Mouse (Mus musculus) lung, embryonic 16.5 days (tissue): ENCODE data around the gene Sema3f. TPM values are rescaled to one million over a fixed set of nuclear protein-coding genes. Genes with fewer than 3 reads are reported as not detected.

Experiments used
- ATAC-seq: fragments of 200-750 bp; cut with Nextera tagmentation; 2 replicates; pipeline ENCODE4 v1.8.0; 2017; ENCODE audit warnings: low read depth, mild to moderate bottlenecking, moderate library complexity
- H3K27ac ChIP-seq: fragments of 300-500 bp; sonication (generic); 2 replicates; pipeline ENCODE4 v1.5.1; 2014; ENCODE audit warnings: mild to moderate bottlenecking, control low read depth, low read length
- H3K27me3 ChIP-seq: fragments of 300-500 bp; sonication (generic); 2 replicates; pipeline ENCODE4 v1.6.1; 2014; ENCODE audit warnings: low read depth, low read length, mixed read lengths; ENCODE audit not compliant: control insufficient read depth, insufficient read depth
- H3K36me3 ChIP-seq: fragments of 300-500 bp; sonication (generic); 2 replicates; pipeline ENCODE4 v1.6.1; 2014; ENCODE audit warnings: low read length; ENCODE audit not compliant: control insufficient read depth, insufficient read depth
- H3K4me1 ChIP-seq: fragments of 300-500 bp; sonication (generic); replicated peaks from 2 replicates; pipeline ENCODE4 v1.6.1; 2014; ENCODE audit warnings: low read length, mixed read lengths; ENCODE audit not compliant: control insufficient read depth, insufficient read depth
- H3K4me2 ChIP-seq: fragments of 300-500 bp; sonication (generic); 2 replicates; pipeline ENCODE4 v1.6.1; 2014; ENCODE audit warnings: low read depth, low read length, control low read depth
- H3K4me3 ChIP-seq: fragments of 300-500 bp; sonication (generic); 2 replicates; pipeline ENCODE4 v1.5.1; 2014; ENCODE audit warnings: mild to moderate bottlenecking, low read length, control low read depth
- H3K9ac ChIP-seq: fragments of 300-500 bp; sonication (generic); 2 replicates; pipeline ENCODE4 v1.6.1; 2014; ENCODE audit warnings: low read length, control low read depth
- H3K9me3 ChIP-seq: fragments of 300-500 bp; sonication (generic); 2 replicates; pipeline ENCODE4 v1.6.1; 2016; ENCODE audit warnings: low read length; ENCODE audit not compliant: control insufficient read depth
- WGBS: fragments of 180-500 bp; shearing (Covaris S2); extraction: QIAGEN DNeasy Blood & Tissue Kit; methylation state at CpG from one replicate; pipeline ENCODE4 v1.1.7; 2014; 5-methylcytosine and 5-hydroxymethylcytosine counted together
- polyA plus RNA-seq: library from polyadenylated mRNA; unstranded; fragments of >200 nt; fragmentation: Nextera tagmentation; extraction: Ambion mirVana; gene quantifications from 2 replicates; pipeline ENCODE4 v1.2.1, GENCODE M21; 2015

Sema3f gene
- polyA plus RNA-seq: 10.4 and 11.8 TPM in 2 replicates

GRCm38 (mm10) chr9:107709697-107710483 lies at the start of gene Sema3f:
Gene Sema3f, minus strand, starts transcription at chr9:107710475.
- H3K27me3 ChIP-seq: no peaks in the 10 kb centered on the region; the same call in 1 of the 2 replicates
- peaks cover 55% of the 10 kb centered on the region for H3K4me1 ChIP-seq
- H3K9me3 ChIP-seq: no peaks in the 10 kb centered on the region
- peak within 1 kb of the TSS; percentile 87 for H3K9ac ChIP-seq
- WGBS: 2% methylated on average over 60 of the region's 86 CpGs
- H3K4me2 ChIP-seq: peak within 1 kb of the TSS; percentile 93
- peak within 1 kb of the TSS; percentile 91 for H3K27ac ChIP-seq
- ATAC-seq: peak; percentile 83
- peak within 1 kb of the TSS; percentile 69 for H3K4me3 ChIP-seq
- H3K36me3 ChIP-seq: no peaks in the 10 kb centered on the region

DNA sequence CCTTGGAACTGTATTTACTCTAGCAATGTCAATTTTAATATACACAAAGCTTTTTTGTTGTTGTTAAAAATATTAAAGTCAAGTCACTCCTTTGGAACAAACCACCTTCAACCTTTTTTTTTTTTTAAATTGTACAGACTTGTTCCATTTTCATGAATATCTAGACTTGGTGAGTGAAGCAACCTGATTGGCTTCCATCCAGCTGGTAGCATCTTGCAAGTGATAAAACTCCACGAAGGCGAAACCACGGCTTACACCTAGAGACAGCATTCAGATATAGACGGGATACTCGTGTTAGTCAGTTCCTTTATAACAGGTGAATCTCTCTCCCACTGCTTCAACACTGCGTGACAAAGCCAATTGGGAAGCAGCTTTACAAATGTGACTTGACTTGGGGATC lies 49.3 kb upstream of the Sema3f start:
- Histone ChIP-seq H3K9me3 (no peaks in the 10 kb centered on the region), H3K27ac (no peak overlapping the region), H3K4me1 (no peaks in the 10 kb centered on the region), H3K4me3 (no peak overlapping the region), H3K27me3 (no peaks in the 10 kb centered on the region), H3K9ac (no peak overlapping the region), H3K4me2 (no peak overlapping the region), H3K36me3 (peaks cover 79% of the 10 kb centered on the region)
- WGBS: 91% methylated on average over 6 of the region's 6 CpGs
- no peak for ATAC-seq

DNA sequence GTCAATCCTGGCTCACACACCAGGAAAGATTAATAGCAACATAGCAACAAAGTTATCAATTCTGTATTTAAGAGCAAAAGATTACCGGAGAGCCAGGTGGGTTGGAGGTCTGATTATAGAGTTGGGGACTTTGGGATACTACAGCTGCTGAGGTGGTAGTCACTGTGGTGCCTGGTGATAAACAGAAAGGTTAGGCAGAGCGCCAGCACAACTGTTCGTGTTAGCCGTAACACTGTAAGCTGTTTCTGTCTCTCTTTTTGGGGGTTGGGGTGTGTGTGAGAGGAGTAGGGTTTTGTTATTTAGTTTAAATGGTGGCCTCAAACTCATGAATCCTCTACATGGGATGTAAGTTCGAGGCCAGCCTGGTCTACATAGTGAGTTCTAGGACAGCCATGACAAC lies 40.1 kb upstream of the Sema3f start:
- H3K9ac ChIP-seq: no peak overlapping the region
- peaks cover 6% of the 10 kb centered on the region; the same call in 1 of the 2 replicates for H3K9me3 ChIP-seq
- WGBS: 91% methylated on average over 5 of the region's 5 CpGs
- no peaks in the 10 kb centered on the region for H3K27me3 ChIP-seq
- ATAC-seq: no peak
- no peaks in the 10 kb centered on the region for H3K4me1 ChIP-seq
- no peak overlapping the region for H3K4me3 ChIP-seq
- no peak overlapping the region for H3K4me2 ChIP-seq
- peaks cover 79% of the 10 kb centered on the region for H3K36me3 ChIP-seq
- no peak overlapping the region for H3K27ac ChIP-seq

DNA sequence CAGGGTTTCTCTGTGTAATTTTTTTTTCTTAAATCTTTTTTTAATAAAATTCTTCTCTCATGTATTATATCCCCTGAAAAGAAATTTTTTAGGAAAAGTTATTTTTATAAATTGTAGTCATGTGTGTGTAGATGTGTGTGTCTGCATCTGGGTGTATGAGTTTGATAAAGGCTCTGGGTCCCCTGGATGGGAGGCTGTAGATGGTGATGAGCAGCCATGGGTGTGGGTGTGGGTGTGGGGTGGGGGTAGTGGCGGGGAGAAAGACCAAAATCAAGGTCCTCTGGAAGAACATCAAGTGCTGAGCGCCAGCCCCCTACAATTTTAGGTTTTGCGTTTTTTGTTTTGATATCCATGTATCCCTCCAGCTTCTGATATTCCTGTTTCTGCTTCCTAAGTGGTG lies 37.8 kb upstream of the Sema3f start:
- ATAC-seq: no peak
- no peak overlapping the region for H3K4me3 ChIP-seq
- H3K4me2 ChIP-seq: no peak overlapping the region
- WGBS: 94% methylated on average over 3 of the region's 3 CpGs
- no peaks in the 10 kb centered on the region for H3K4me1 ChIP-seq
- no peak overlapping the region for H3K27ac ChIP-seq
- H3K36me3 ChIP-seq: peaks cover 91% of the 10 kb centered on the region
- H3K9ac ChIP-seq: no peak overlapping the region
- H3K9me3 ChIP-seq: peaks cover 6% of the 10 kb centered on the region; the same call in 1 of the 2 replicates
- H3K27me3 ChIP-seq: no peaks in the 10 kb centered on the region

DNA sequence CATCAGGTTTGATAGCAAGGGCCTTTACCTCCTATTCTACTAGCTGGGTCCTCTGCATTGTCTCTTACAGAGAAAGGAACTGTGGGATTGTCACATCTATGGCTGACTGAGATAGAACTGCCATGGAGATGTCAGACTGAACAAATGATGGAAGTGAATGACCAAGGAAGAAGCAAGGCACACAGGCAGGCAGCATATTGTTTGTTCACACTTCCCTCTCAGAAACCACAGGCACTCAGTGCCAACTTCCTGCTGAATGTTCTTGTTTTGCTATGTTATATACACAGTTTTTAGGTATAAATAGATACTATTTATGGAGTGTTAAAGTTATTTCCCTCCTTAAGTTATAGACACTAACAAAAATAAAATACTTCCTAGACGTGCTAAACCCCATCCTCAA lies 37.0 kb upstream of the Sema3f start:
- Histone ChIP-seq H3K4me2 (no peak overlapping the region), H3K9me3 (peaks cover 6% of the 10 kb centered on the region; the same call in 1 of the 2 replicates), H3K36me3 (peaks cover 92% of the 10 kb centered on the region), H3K4me3 (no peak overlapping the region), H3K9ac (no peak overlapping the region), H3K4me1 (no peaks in the 10 kb centered on the region), H3K27ac (no peak overlapping the region), H3K27me3 (no peaks in the 10 kb centered on the region)
- WGBS: 66% methylated on average over 1 of the region's 1 CpGs
- no peak for ATAC-seq

- Histone ChIP-seq H3K27ac (no peak overlapping the region), H3K36me3 (peaks cover 92% of the 10 kb centered on the region), H3K4me1 (no peaks in the 10 kb centered on the region), H3K9me3 (peaks cover 6% of the 10 kb centered on the region; the same call in 1 of the 2 replicates), H3K9ac (no peak overlapping the region), H3K4me2 (no peak overlapping the region), H3K27me3 (no peaks in the 10 kb centered on the region), H3K4me3 (no peak overlapping the region)
- WGBS: 89% methylated on average over 3 of the region's 3 CpGs
- ATAC-seq: no peak
Observed at GRCm38 (mm10) chr9:107746679-107747078, 36.4 kb upstream of the Sema3f start.

- 92% methylated on average over 6 of the region's 6 CpGs for WGBS
- Histone ChIP-seq H3K27me3 (no peaks in the 10 kb centered on the region), H3K27ac (no peak overlapping the region), H3K9ac (no peak overlapping the region), H3K9me3 (peaks cover 6% of the 10 kb centered on the region; the same call in 1 of the 2 replicates), H3K4me3 (no peak overlapping the region), H3K4me1 (no peaks in the 10 kb centered on the region), H3K4me2 (no peak overlapping the region), H3K36me3 (peaks cover 92% of the 10 kb centered on the region)
- no peak for ATAC-seq
Observed at GRCm38 (mm10) chr9:107744061-107744460, 33.8 kb upstream of the Sema3f start.

- H3K9ac ChIP-seq: no peak overlapping the region
- no peak overlapping the region for H3K27ac ChIP-seq
- peaks cover 26% of the 10 kb centered on the region for H3K4me1 ChIP-seq
- H3K4me3 ChIP-seq: no peak overlapping the region
- WGBS: 40% methylated on average over 4 of the region's 4 CpGs
- ATAC-seq: peak; percentile 43
- no peaks in the 10 kb centered on the region; the same call in 1 of the 2 replicates for H3K27me3 ChIP-seq
- H3K36me3 ChIP-seq: peaks cover 46% of the 10 kb centered on the region
- H3K9me3 ChIP-seq: no peaks in the 10 kb centered on the region
- H3K4me2 ChIP-seq: no peak overlapping the region
Observed at GRCm38 (mm10) chr9:107738841-107739202, 28.5 kb upstream of the Sema3f start.

DNA sequence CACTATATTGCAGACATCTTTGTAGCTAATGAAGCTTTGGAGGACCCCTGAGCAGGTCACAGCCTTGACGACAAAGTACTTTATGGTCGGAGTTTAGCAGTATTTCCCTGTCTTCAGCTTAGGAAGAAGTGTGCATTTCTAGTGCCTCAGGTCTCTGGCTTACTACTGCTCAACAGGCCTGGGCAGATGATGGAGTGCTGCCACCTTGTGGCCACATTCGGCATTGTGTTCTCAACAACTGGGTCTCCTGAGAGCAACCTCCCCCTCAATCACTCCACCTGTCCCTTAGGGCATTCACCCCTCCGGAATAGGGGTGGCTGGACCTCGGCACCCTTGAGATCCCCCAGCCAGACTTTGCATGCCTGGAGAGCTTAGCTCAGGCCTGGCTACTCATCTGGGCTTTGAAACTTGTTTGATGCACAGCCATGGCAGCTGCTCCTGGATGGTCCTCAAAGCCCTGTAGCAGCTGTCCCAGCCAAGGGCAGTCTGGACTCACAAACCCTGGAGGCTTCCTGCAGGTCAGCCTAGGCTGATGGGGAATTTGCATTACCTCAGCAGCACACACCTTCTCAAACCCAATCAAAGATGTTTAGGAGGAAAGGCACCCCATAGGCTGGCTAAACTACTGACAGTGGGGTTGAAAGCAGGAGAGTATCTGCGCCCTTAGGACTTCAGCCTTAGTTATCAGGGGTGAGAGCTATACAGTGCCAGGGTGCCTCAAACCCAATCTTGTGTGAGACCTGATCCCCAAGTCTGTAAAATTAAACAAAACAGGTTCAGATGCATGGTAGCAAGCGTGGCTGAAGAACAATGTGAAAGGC lies 28.0 kb upstream of the Sema3f start:
- H3K27ac ChIP-seq: no peak overlapping the region
- 16% methylated on average over 7 of the region's 7 CpGs for WGBS
- H3K36me3 ChIP-seq: peaks cover 40% of the 10 kb centered on the region

More for the DNA sequence above, 28.0 kb upstream of the Sema3f start:
- peak; percentile 70 for ATAC-seq
- no peak overlapping the region for H3K9ac ChIP-seq
- H3K9me3 ChIP-seq: no peaks in the 10 kb centered on the region
- no peaks in the 10 kb centered on the region; the same call in 1 of the 2 replicates for H3K27me3 ChIP-seq
- H3K4me2 ChIP-seq: no peak overlapping the region
- H3K4me3 ChIP-seq: no peak overlapping the region
- peaks cover 26% of the 10 kb centered on the region for H3K4me1 ChIP-seq
